Mouse (Mus musculus) kidney, embryonic 15.5 days (tissue): ENCODE results near the gene Zmynd8. TPM values are rescaled to one million over a fixed set of nuclear protein-coding genes. Genes with fewer than 3 reads are reported as not detected.
A peak's percentile ranks its signal among the peaks of the same experiment; 100 is the strongest.

ENCODE experiments used
- ATAC-seq: fragments of 200-750 bp; cut with Nextera tagmentation; replicated peaks from 2 replicates; pipeline ENCODE4 v1.8.0; 2017; ENCODE audit warnings: moderate TSS enrichment; ENCODE audit not compliant: low FRiP score
- H3K27ac ChIP-seq: fragments of 300-500 bp; sonication (generic); 2 replicates; pipeline ENCODE4 v1.5.1; 2015; ENCODE audit warnings: mild to moderate bottlenecking, inconsistent platforms
- H3K27me3 ChIP-seq: fragments of 300-500 bp; sonication (generic); 2 replicates; pipeline ENCODE4 v1.6.1; 2015; ENCODE audit warnings: inconsistent platforms
- H3K36me3 ChIP-seq: fragments of 300-500 bp; sonication (generic); 2 replicates; pipeline ENCODE4 v1.6.1; 2015; ENCODE audit warnings: inconsistent platforms
- H3K4me1 ChIP-seq: fragments of 300-500 bp; sonication (generic); 2 replicates; pipeline ENCODE4 v1.6.1; 2015; ENCODE audit warnings: inconsistent platforms
- H3K4me2 ChIP-seq: fragments of 300-500 bp; sonication (generic); 2 replicates; pipeline ENCODE4 v1.6.1; 2015; ENCODE audit warnings: moderate library complexity, mild to moderate bottlenecking, inconsistent platforms
- H3K4me3 ChIP-seq: fragments of 300-500 bp; sonication (generic); replicated peaks from 2 replicates; pipeline ENCODE4 v1.5.1; 2015; ENCODE audit warnings: mild to moderate bottlenecking, inconsistent platforms
- H3K9ac ChIP-seq: fragments of 300-500 bp; sonication (generic); 2 replicates; pipeline ENCODE4 v1.6.1; 2015; ENCODE audit warnings: mild to moderate bottlenecking, inconsistent platforms
- H3K9me3 ChIP-seq: fragments of 300-500 bp; sonication (generic); replicated peaks from 2 replicates; pipeline ENCODE4 v1.6.1; 2016; ENCODE audit warnings: inconsistent platforms
- WGBS: fragments of 180-500 bp; shearing (Covaris S2); methylation state at CpG from one replicate; pipeline ENCODE4 v1.1.7; 2015; ENCODE audit warnings: mixed read lengths; 5-methylcytosine and 5-hydroxymethylcytosine counted together
- polyA plus RNA-seq: library from polyadenylated mRNA; unstranded; fragments of >200 nt; fragmentation: Nextera tagmentation; extraction: Ambion mirVana; gene quantifications from 2 replicates; pipeline ENCODE4 v1.2.1, GENCODE M21; 2015

Gene Zmynd8
- polyA plus RNA-seq, 1 experiment from 2014 or later = 67.1 TPM

- Histone ChIP-seq H3K36me3 (peaks cover 58% of the 10 kb centered on the region), H3K27ac (no peak overlapping the region), H3K9ac (no peak overlapping the region), H3K4me3 (no peak overlapping the region), H3K4me2 (no peak overlapping the region), H3K4me1 (peaks cover 17% of the 10 kb centered on the region), H3K27me3 (no peaks in the 10 kb centered on the region), H3K9me3 (no peaks in the 10 kb centered on the region)
- WGBS = 32% methylated on average over 5 of the region's 5 CpGs
- peak; percentile 14; the same call in 1 of the 2 replicates for ATAC-seq
Observed at GRCm38 (mm10) chr2:165782324-165782723, 116.5 kb downstream of the Zmynd8 start.

- Histone ChIP-seq H3K9ac (no peak overlapping the region), H3K4me3 (no peak overlapping the region), H3K4me2 (no peak overlapping the region), H3K27ac (no peak overlapping the region), H3K27me3 (no peaks in the 10 kb centered on the region), H3K9me3 (no peaks in the 10 kb centered on the region), H3K36me3 (peaks cover 26% of the 10 kb centered on the region), H3K4me1 (peaks cover 11% of the 10 kb centered on the region)
- WGBS = 20% methylated on average over 6 of the region's 6 CpGs
- ATAC-seq = peak; percentile 53; the same call in 1 of the 2 replicates
Observed at GRCm38 (mm10) chr2:165778927-165779326, 119.9 kb downstream of the Zmynd8 start.

- ATAC-seq = no peak
Observed at GRCm38 (mm10) chr2:165769375-165769948, 129.4 kb downstream of the Zmynd8 start.

GRCm38 (mm10) chr2:165768805-165769358 lies 129.9 kb downstream of the Zmynd8 start:
- Histone ChIP-seq H3K4me1 (peaks cover 22% of the 10 kb centered on the region), H3K4me3 (no peak overlapping the region), H3K9ac (no peak overlapping the region), H3K27me3 (no peaks in the 10 kb centered on the region), H3K36me3 (no peaks in the 10 kb centered on the region), H3K9me3 (no peaks in the 10 kb centered on the region), H3K4me2 (no peak overlapping the region), H3K27ac (no peak overlapping the region)
- 43% methylated on average over 11 of the region's 11 CpGs for WGBS
- no peak for ATAC-seq

More at GRCm38 (mm10) chr2:165769375-165769948, 129.4 kb downstream of the Zmynd8 start:
- WGBS = 50% methylated on average over 10 of the region's 10 CpGs
- no peaks in the 10 kb centered on the region for H3K9me3 ChIP-seq
- H3K4me1 ChIP-seq = peaks cover 22% of the 10 kb centered on the region
- no peaks in the 10 kb centered on the region for H3K36me3 ChIP-seq
- no peaks in the 10 kb centered on the region for H3K27me3 ChIP-seq
- H3K4me3 ChIP-seq = no peak overlapping the region
- no peak overlapping the region for H3K27ac ChIP-seq
- no peak overlapping the region for H3K9ac ChIP-seq
- no peak overlapping the region for H3K4me2 ChIP-seq

GRCm38 (mm10) chr2:165759421-165759985 lies 139.3 kb downstream of the Zmynd8 start:
- Histone ChIP-seq H3K9ac (no peak overlapping the region), H3K27ac (peak overlapping the region; percentile 89), H3K27me3 (no peaks in the 10 kb centered on the region), H3K36me3 (no peaks in the 10 kb centered on the region), H3K4me3 (no peak overlapping the region), H3K4me1 (peaks cover 25% of the 10 kb centered on the region), H3K4me2 (peak overlapping the region; percentile 19), H3K9me3 (no peaks in the 10 kb centered on the region)
- peak; percentile 90 for ATAC-seq
- 35% methylated on average over 13 of the region's 13 CpGs for whole genome bisulfite sequencing

GRCm38 (mm10) chr2:165758534-165758933 lies 140.3 kb downstream of the Zmynd8 start:
- Histone ChIP-seq H3K36me3 (no peaks in the 10 kb centered on the region), H3K27me3 (no peaks in the 10 kb centered on the region), H3K4me3 (no peak overlapping the region), H3K4me2 (no peak overlapping the region), H3K27ac (peak overlapping the region; percentile 67; the same call in 1 of the 2 replicates), H3K9me3 (no peaks in the 10 kb centered on the region), H3K4me1 (peaks cover 25% of the 10 kb centered on the region), H3K9ac (no peak overlapping the region)
- no peak for ATAC-seq
- 17% methylated on average over 5 of the region's 5 CpGs for WGBS

- H3K9ac ChIP-seq = no peak overlapping the region
- no peak overlapping the region for H3K4me3 ChIP-seq
- WGBS = 66% methylated on average over 15 of the region's 15 CpGs
- no peaks in the 10 kb centered on the region for H3K36me3 ChIP-seq
- no peak overlapping the region for H3K27ac ChIP-seq
- no peak for ATAC-seq
- H3K9me3 ChIP-seq = no peaks in the 10 kb centered on the region
- H3K4me2 ChIP-seq = no peak overlapping the region
- H3K27me3 ChIP-seq = no peaks in the 10 kb centered on the region
- peaks cover 25% of the 10 kb centered on the region for H3K4me1 ChIP-seq
Observed at GRCm38 (mm10) chr2:165757799-165758198, 141.0 kb downstream of the Zmynd8 start.

GRCm38 (mm10) chr2:165752704-165753103 lies 146.1 kb downstream of the Zmynd8 start:
- H3K4me3 ChIP-seq = no peak overlapping the region
- H3K9me3 ChIP-seq = no peaks in the 10 kb centered on the region
- no peak overlapping the region for H3K27ac ChIP-seq
- WGBS = 91% methylated on average over 4 of the region's 4 CpGs
- peaks cover 9% of the 10 kb centered on the region for H3K4me1 ChIP-seq
- H3K27me3 ChIP-seq = peaks cover 5% of the 10 kb centered on the region
- no peak overlapping the region for H3K4me2 ChIP-seq
- ATAC-seq = no peak
- no peaks in the 10 kb centered on the region for H3K36me3 ChIP-seq
- no peak overlapping the region for H3K9ac ChIP-seq

GRCm38 (mm10) chr2:165751068-165751467 lies 147.7 kb downstream of the Zmynd8 start:
- Histone ChIP-seq H3K36me3 (no peaks in the 10 kb centered on the region), H3K9me3 (no peaks in the 10 kb centered on the region), H3K27ac (no peak overlapping the region), H3K4me2 (no peak overlapping the region), H3K27me3 (peaks cover 5% of the 10 kb centered on the region), H3K9ac (no peak overlapping the region), H3K4me1 (peaks cover 9% of the 10 kb centered on the region), H3K4me3 (no peak overlapping the region)
- ATAC-seq = no peak
- 38% methylated on average over 7 of the region's 7 CpGs for WGBS

GRCm38 (mm10) chr2:165748426-165748825 lies 150.4 kb downstream of the Zmynd8 start:
- Histone ChIP-seq H3K4me2 (no peak overlapping the region), H3K9ac (no peak overlapping the region), H3K27me3 (peaks cover 5% of the 10 kb centered on the region), H3K36me3 (no peaks in the 10 kb centered on the region), H3K27ac (no peak overlapping the region), H3K9me3 (no peaks in the 10 kb centered on the region), H3K4me3 (no peak overlapping the region), H3K4me1 (peaks cover 12% of the 10 kb centered on the region)
- WGBS = 18% methylated on average over 11 of the region's 11 CpGs
- no peak for ATAC-seq

- Histone ChIP-seq H3K36me3 (no peaks in the 10 kb centered on the region), H3K4me1 (peaks cover 12% of the 10 kb centered on the region), H3K27ac (no peak overlapping the region), H3K4me3 (no peak overlapping the region), H3K9ac (no peak overlapping the region), H3K9me3 (no peaks in the 10 kb centered on the region), H3K4me2 (no peak overlapping the region), H3K27me3 (peaks cover 5% of the 10 kb centered on the region)
- 0 out of 2 replicates have a peak, but pooled peaks have one; percentile 31 for ATAC-seq
- 59% methylated on average over 7 of the region's 7 CpGs for WGBS
Observed at GRCm38 (mm10) chr2:165747975-165748374, 150.8 kb downstream of the Zmynd8 start.

- no peak for ATAC-seq
- Histone ChIP-seq H3K9ac (no peak overlapping the region), H3K27me3 (peaks cover 5% of the 10 kb centered on the region), H3K4me3 (no peak overlapping the region), H3K4me2 (no peak overlapping the region), H3K9me3 (no peaks in the 10 kb centered on the region), H3K27ac (no peak overlapping the region), H3K4me1 (peaks cover 33% of the 10 kb centered on the region), H3K36me3 (no peaks in the 10 kb centered on the region)
- WGBS = 78% methylated on average over 18 of the region's 18 CpGs
Observed at GRCm38 (mm10) chr2:165745306-165746098, 153.3 kb downstream of the Zmynd8 start.
